Mouse (Mus musculus) layer of hippocampus, adult 8-10 months (tissue): ENCODE results near the gene H2-D1. TPM values are rescaled to one million over a fixed set of nuclear protein-coding genes. Genes with fewer than 3 reads are reported as not detected.
"Not testable (repeated sequence)": the region's sequence is repeated elsewhere in the genome, so short reads cannot be mapped to it uniquely, and the experiment has no call there.

Source experiments
- DNase-seq, 2 experiments: peaks; one replicate each; pipeline ENCODE4 v3.0.0; 2022; ENCODE audit warnings: low spot score in 2 of 2
- total RNA-seq, 4 experiments: library from RNA; stranded (reverse); gene quantifications; 2 replicates each; pipeline ENCODE4 v1.2.4; 2022

H2-D1 gene
- total RNA-seq: 100 to 1,000 TPM in 2 of 4 experiments, 10 to 100 TPM in 2; 23.2 to 135 (median 64.4) TPM

DNA sequence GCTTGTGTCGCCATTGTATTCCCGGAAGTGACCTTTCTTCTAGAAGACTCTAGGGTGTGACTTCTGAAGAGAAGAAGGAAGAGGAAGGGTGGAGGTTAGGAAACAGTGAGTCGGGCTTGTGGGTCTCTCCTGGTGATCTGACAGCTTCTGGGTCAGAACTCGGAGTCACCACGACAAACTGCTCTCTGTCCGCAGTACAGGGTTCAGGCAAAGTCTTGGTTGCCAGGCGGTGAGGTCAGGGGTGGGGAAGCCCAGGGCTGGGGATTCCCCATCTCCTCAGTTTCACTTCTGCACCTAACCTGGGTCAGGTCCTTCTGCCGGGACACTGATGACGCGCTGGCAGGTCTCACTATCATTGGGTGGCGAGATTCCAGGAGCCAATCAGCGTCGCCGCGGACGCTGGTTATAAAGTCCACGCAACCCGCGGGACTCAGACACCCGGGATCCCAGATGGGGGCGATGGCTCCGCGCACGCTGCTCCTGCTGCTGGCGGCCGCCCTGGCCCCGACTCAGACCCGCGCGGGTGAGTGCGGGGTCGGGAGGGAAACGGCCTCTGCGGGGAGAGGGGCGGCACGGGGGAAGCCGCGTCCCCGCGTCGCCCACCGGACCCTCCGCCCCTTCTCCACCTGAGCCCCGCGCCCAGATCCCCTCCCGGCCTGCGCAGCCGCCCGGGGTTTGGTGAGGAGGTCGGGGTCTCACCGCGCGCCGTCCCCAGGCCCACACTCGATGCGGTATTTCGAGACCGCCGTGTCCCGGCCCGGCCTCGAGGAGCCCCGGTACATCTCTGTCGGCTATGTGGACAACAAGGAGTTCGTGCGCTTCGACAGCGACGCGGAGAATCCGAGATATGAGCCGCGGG, at the start of gene H2-D1:
TSS of gene H2-D1 (plus strand) at position 67 of the 859 bp plus-strand sequence.
- DNase-seq: peak; percentile 89 to 97

GRCm38 (mm10) chr17:35213071-35213470, 49.5 kb upstream of the H2-D1 start:
- no peak for DNase-seq

DNA sequence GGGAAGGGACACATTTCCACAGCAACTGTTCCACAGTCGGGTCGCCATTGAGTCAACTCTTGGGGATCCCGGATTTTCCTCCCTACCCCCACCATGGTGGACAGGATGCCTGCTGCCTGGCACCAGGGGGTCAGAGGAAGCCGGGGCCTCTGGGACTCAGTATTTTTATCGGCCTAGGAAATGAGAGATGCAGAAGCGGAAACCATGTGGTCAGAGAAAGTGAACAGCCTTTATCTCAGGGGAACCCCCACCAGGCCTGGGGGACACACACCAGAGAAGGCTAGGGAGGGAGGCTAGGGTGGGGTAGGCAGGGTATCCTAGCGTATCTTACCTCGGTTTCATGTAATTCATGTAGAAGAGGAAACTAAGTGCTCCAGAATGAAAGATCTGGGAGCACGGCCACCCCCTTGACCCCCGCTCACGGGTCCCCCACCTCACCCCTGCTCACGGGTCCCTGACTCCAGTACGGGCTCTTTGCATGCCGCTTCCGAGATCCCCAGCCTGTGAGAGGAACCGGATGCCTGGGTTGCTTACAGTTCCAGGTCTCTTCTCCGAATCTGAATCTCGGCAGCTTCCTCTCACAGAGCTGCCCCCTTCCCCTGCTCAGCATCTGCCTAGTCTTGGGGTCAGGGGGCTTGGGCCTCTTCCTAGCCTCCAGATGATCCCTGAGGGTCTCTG, 43.9 kb upstream of the H2-D1 start:
- no peak for DNase-seq

DNA sequence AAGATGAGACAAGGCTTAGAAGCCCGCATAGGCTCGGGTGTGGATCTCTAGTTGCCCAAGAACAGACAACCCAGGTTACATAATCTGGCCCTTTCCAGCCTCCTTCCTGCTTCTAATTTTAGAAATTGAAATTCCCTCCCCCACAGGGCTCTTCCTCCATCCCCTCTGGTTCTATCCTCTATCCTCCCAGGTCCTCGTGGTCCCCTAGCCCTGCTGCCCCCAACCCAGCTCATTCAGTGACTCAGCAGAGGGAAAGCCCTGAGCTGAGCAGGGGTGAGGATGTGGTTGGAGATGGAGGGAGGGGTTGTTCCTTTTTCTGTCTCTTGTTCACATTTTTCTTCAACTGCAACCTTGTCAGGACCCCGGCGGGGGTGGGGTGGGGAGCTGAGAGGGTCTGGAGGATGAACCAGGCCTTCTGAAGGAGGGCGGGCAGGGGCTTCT, 42.9 kb upstream of the H2-D1 start:
- no peak for DNase-seq

GRCm38 (mm10) chr17:35220156-35220952, 42.2 kb upstream of the H2-D1 start, which contains the start of gene Gm16181:
TSS of gene Gm16181 (plus strand) at chr17:35220834.
- no peak for DNase-seq

DNA sequence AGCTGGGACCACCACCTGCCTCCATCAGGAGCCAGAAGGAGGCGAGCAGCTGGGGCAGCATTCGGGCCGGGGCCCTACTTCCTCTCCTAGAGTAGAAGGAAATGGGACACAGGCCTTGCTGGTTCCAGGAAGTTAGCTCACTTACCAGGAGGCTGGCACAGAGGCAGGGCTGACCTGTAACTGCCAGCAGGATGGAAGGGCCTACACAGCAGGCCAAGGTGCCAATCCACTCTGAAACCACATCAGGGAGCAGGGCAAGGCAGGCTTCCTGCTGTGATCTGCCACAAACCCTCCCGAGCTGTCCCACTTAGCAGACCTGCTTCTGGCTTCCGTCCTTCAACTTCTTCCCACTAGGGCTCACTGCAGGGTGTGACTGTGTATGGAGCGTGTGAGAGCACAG, 40.2 kb upstream of the H2-D1 start:
- DNase-seq: no peak

- no peak for DNase-seq
These were observed 37.9 kb upstream of the H2-D1 start for GRCm38 (mm10) chr17:35224641-35225040.

DNA sequence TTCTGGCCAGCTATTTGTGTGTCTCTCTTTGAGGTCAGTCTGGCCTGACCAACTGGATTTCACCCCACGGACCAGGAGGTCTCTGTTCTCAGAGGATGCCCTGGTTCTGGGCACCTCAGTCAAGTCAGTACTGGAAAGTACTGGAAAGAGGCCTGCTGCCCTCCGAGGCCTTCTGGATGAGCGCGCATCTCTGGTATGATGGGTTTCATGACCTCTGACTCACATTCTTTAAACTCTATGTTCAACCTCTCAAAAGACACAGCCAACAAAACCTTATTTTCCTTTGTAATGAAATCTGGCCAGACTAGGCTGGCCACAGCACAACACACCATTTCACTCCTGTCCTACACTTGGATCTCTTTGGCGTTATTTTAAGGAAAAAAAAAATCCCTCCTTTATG, 37.1 kb upstream of the H2-D1 start:
- DNase-seq: no peak

DNA sequence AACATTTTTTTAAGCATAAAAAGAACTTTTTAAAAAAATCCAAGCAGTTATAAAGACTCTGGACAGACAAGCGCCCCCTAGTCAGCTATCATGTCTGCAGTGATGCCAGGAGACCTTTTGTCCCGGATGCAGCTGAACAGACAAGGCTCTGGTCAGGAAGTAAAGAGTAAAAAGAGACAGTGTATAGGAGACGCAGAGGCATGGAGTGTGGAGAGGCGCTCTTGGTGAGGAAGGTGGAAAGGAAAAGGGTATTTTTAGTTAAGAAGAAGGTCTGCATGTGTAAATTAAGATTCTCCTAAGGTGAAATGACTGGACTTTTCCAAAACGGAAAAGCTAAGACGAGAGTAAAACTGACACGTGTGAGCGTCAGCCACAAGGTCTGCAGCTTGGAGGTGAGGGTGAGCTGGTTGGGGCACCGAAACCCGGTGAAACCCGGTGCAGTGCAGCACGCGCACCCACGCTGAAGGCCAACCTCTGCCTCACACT, 35.9 kb upstream of the H2-D1 start:
- no peak for DNase-seq

- DNase-seq: no peak
These were observed 31.5 kb upstream of the H2-D1 start for GRCm38 (mm10) chr17:35231022-35231421.

GRCm38 (mm10) chr17:35232043-35232442, 30.5 kb upstream of the H2-D1 start:
- peak in 1 of 2 experiments; percentile 88 for DNase-seq

DNA sequence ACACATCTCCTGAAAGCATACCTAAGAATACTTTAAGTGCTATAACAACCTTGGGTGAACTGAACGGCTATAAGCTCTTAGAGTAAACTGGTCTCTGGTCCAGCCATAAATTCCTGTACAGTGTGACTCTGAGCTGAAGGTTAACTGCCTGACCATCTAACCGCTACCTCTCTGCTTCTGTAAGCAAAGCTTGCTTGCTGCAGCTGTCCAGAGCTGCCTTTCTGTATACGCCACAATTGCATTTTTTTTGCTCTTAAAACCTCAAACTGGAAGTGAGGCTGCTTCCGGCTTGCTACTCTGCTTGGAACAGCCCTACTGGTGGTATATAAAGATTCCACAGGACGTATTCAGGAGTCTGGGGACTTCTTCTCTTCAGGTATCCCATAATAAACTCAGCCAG, 29.9 kb upstream of the H2-D1 start:
- no peak for DNase-seq

DNA sequence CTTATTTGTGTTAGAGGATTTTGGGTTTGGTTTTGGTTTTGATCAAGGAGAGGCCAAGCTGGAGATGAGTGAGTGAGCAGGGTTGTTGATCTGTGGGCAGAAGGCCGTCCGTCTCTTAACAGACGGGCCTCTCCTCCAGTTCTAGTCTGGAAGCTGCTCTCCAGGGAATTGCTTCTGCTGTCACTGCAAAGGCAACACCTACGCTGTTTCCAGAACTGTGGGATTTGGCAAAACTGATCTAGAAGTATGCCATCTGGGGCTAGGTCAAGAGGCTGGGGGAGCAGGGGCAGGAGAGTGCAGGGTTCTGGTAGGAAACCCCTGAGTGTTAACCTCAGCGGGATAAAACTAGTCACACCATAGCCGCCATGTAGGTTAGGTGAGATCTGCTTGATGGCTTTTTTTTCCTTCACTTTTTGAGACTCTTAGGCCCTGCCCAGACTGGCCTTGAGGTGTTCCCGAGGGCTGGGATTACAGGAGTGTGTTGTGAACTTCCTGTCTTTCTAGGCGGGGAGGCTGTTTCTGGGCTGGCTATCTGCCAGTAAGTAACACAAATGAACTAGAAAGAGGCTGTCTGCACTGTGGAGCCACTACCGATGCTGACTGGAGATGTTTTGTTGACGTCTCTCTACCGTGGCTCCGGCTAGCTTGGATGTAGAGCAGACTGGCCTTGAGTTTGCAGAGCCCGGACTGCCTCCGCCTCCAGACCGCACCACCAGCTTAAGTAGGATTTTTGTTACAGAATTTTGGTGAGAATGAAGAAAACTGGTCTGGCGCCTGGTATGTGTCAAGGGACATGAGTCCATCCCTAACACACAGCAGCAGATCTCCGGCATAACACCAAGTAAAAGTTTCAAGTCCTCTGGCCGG, 29.2 kb upstream of the H2-D1 start, which contains the start of gene Atp6v1g2:
TSS of gene Atp6v1g2 (plus strand) at position 547 of the 867 bp plus-strand sequence.
- DNase-seq: no peak

DNA sequence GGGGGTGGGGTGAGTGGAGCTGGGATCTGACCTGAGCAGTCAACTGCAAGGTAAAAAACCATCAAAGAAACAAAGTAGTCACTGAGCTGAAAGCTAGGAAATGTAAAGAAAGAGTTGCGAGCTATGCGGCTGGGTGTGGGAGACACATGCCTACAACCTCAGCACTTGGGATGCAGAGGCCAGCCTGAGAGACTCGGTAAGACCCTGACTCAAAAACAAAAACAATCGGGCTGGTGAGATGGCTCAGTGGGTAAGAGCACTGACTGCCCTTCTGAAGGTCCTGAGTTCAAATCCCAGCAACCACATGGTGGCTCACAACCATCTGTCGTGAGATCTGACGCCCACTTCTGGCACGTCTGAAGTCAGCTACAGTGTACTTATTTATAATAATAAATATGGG, 28.4 kb upstream of the H2-D1 start:
- DNase-seq: not testable (repeated sequence)

DNA sequence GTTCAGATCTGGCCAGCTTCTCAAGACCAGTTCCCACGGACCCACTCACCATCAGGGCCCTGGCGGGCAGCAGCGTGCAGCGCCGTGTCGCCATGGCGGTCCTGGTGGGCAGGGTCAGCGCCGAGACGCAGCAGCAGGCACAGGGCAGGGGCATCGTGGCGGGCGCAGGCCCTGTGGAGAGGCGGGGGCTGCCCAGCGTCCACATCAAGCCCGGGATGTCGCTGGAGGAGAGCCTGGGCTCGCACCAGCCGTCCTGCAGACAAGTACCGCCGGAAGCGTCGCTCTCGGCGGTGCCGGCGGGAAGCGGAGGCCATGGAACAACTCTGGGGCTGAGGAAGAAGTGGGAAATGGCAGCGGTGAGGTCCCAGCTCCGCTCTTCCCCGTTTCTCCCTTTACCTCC, 27.6 kb upstream of the H2-D1 start:
- DNase-seq: no peak

DNA sequence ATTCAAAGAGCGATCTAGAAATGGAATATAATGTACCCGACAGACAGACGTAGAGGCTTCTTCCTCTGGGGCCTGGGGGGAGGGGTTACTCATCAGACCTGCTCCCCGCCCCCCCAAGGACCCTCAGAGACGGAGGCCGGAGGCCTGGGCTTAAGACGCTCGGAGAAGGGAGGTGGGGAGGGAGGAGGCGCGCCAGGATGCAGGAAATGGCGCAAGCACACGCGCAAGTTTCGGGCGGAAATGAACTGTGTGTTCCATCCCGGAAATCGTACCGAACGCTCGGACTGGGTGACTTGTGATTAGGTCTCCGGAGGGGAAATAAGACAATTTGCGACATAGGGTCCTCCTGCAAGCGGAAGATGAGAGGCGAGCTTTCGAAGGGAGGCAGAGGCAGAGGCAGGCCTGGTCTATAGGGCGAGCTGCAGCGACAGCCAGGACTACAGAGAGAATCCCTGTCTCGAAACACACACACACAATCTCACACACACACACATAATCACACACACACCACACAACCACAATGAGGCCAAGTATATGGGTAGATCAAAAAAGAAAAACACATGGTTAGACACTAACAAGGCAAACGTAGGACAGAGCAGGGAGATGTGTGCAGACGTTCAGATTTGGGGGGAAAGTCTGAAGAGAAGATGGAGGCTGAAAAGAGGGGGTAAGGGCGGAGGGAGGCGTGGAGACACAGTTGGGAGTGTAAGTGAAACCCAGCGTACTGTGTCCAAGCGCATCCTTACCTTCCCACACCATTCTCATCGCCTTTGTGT, 26.7 kb upstream of the H2-D1 start, which contains the start of gene Nfkbil1:
TSS of gene Nfkbil1 (minus strand) at position 179 of the 776 bp plus-strand sequence.
- DNase-seq: peak; percentile 92 to 93

DNA sequence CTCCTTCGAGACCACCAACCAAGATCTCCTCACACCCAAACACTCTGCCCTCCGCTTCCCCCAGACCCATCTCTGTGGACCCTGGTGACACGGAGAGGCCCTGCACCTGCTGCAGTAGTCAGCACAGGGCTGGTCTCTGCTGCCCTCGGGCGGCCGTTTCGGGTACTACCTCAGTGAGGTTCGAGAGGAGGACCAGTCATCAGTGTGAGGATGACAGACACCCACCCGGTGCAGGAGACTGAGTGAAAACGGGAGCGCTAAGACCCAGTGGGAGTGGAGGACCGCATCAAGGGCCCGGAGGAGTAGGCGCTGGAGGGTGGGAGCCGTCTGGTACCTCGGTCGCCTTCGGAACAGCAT, 26.2 kb upstream of the H2-D1 start:
- DNase-seq: peak; percentile 97 to 99

DNA sequence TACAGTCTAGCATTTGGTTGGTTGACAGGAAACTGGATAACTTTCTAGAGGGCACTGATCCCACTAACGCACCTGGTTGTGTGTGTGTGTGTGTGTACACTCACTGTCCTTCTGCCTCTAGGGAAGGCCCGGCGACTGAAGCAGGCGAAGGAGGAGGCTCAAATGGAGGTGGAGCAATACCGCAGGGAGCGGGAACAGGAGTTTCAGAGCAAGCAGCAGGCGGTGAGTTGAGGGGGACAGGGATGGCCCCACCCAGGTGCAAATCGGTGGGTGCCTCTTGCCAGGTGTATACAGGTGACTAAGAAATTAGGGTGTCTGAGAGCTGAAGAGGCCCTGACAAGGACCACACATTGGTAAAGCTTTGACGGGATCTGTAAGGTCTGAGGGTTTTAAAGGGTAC, 25.5 kb upstream of the H2-D1 start:
- no peak for DNase-seq

- no peak for DNase-seq
These were observed 25.0 kb upstream of the H2-D1 start for GRCm38 (mm10) chr17:35237504-35237903.

- no peak for DNase-seq
These were observed 22.8 kb upstream of the H2-D1 start for GRCm38 (mm10) chr17:35239700-35240099.
